Mouse (Mus musculus): ENCODE results near the gene Ccdc27. TPM values are rescaled to one million over a fixed set of nuclear protein-coding genes. Genes with fewer than 3 reads are reported as not detected.

Gene Ccdc27
- total and polyA plus RNA-seq, 3 experiments = not detected

DNA sequence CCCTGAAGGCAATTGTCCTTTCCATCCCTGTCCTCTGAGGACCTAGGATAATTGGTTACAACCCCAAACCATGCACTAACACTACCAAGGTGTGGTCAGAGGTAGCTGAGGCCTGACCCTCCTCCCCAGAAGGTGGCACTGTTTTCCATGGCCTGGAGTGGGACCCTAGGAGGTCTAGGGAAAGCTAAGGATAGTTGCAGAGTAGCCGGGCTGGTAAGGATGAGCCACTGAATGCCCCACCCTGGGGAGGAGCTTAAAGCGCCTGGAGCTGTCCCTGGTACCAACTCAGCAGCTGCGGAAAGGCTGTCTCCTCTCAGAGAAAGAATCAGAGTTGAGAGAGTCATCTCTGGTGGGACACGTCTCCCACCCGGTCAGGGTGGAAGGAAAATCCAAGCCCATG lies 28.4 kb upstream of the Ccdc27 start:
- peak; percentile 25 for DNase-seq (ENCODE audit: extremely low read depth)
- peak; percentile 38 for TF ChIP-seq SMC3 (IDR thresholded peaks at IDR 0.05; ENCODE audit: low read depth, low read length)
- TF ChIP-seq RCOR1 (conservative IDR thresholded peaks at IDR 0.05; ENCODE audit: low read depth, low read length) = no peak
- TF ChIP-seq CTCF (conservative IDR thresholded peaks at IDR 0.05 in 1 of 2, IDR thresholded peaks at IDR 0.05 in 1 of 2; ENCODE audit: low read depth in 2 of 2, low read length in 2 of 2) = peak in 1 of 2 experiments; percentile 51; a peak in 2 of 4 replicates
- peak; percentile 41 for TF ChIP-seq RAD21 (IDR thresholded peaks at IDR 0.05; ENCODE audit: low read depth, low read length)
- no peak for TF ChIP-seq IRF4 (IDR thresholded peaks at IDR 0.05; ENCODE audit: low read depth, low read length)
- no peak for TF ChIP-seq KAT2A (IDR thresholded peaks at IDR 0.05; ENCODE audit: insufficient replicate concordance, low read length)

GRCm38 (mm10) chr4:154064827-154065773 lies 22.6 kb upstream of the Ccdc27 start:
- Histone ChIP-seq H3K4me2 (ENCODE audit: insufficient read depth, low read depth, poor library complexity, severe bottlenecking) (no peak overlapping the region), H3K27me3 (replicated peaks) (no peaks in the 10 kb centered on the region), H3K27ac (ENCODE audit: insufficient read depth, low read depth) (no peak overlapping the region), H3K79me2 (replicated peaks; ENCODE audit: control insufficient read depth, extremely low read depth, insufficient read depth, poor library complexity, severe bottlenecking) (no peaks in the 10 kb centered on the region), H3K4me3 (replicated peaks in 1 of 3; ENCODE audit: low read depth in 2 of 3, low read length in 2 of 3, poor library complexity in 1 of 3) (no peak overlapping the region), H3K9ac (ENCODE audit: insufficient read depth, low read depth) (no peak overlapping the region), H3K9me3 (replicated peaks; ENCODE audit: low read length) (no peaks in the 10 kb centered on the region), H3K4me1 (ENCODE audit: control insufficient read depth in 1 of 2, insufficient read depth in 2 of 2) (no peaks in the 10 kb centered on the region), H3K36me3 (replicated peaks in 1 of 2; ENCODE audit: control insufficient read depth in 1 of 2, insufficient read depth in 1 of 2, low read length in 1 of 2) (peaks cover 85 to 89% of the 10 kb centered on the region in 2 experiments)
- in situ Hi-C loops (cut with MboI; ENCODE audit: low pct_ligation_motif_present, low pct_unique_long_range_greater_than_20kb, low sequenced_read_pairs) = loop anchor here (5.0 kb wide), 1 partner anchor 137 kb away; no protein-coding TSS in a partner anchor
- dilution Hi-C loops (cut with MboI; ENCODE audit: extremely low pct_ligation_motif_present, extremely low pct_unique_long_range_greater_than_20kb, low sequenced_read_pairs) = no loop called here
- DNase-seq (ENCODE audit: extremely low read depth) = peak; percentile 54
- TF ChIP-seq USF1 (IDR thresholded peaks at IDR 0.05; ENCODE audit: low read depth, low read length) (no peak), RAD21 (IDR thresholded peaks at IDR 0.05; ENCODE audit: low read depth, low read length) (peak; percentile 87), SMC3 (IDR thresholded peaks at IDR 0.05; ENCODE audit: low read depth, low read length) (peak; percentile 85), CTCF (conservative IDR thresholded peaks at IDR 0.05 in 1 of 2, IDR thresholded peaks at IDR 0.05 in 1 of 2; ENCODE audit: low read depth in 2 of 2, low read length in 2 of 2) (peak; percentile 51 to 88; a peak in 3 of 4 replicates), GABPA (IDR thresholded peaks at IDR 0.05; ENCODE audit: insufficient replicate concordance, low read depth, low read length) (no peak), SIN3A (IDR thresholded peaks at IDR 0.05; ENCODE audit: low read length) (0 out of 2 replicates have a peak, but pooled peaks have one; percentile 23), KAT2A (IDR thresholded peaks at IDR 0.05; ENCODE audit: insufficient replicate concordance, low read length) (no peak), ZC3H11A (IDR thresholded peaks at IDR 0.05; ENCODE audit: low read depth, low read length) (peak; percentile 28; the same call in 1 of the 2 replicates), NELFE (IDR thresholded peaks at IDR 0.05; ENCODE audit: low read depth, low read length) (peak; percentile 31; the same call in 1 of the 2 replicates), TCF12 (IDR thresholded peaks at IDR 0.05; ENCODE audit: low read depth, low read length) (no peak)

More for the DNA sequence above, 28.4 kb upstream of the Ccdc27 start:
- Histone ChIP-seq H3K79me2 (replicated peaks; ENCODE audit: control insufficient read depth, extremely low read depth, insufficient read depth, poor library complexity, severe bottlenecking) (no peaks in the 10 kb centered on the region), H3K36me3 (replicated peaks in 1 of 2; ENCODE audit: control insufficient read depth in 1 of 2, insufficient read depth in 1 of 2, low read length in 1 of 2) (peaks cover 59 to 86% of the 10 kb centered on the region in 2 experiments), H3K9ac (ENCODE audit: insufficient read depth, low read depth) (no peak overlapping the region), H3K4me3 (replicated peaks in 1 of 3; ENCODE audit: low read depth in 2 of 3, low read length in 2 of 3, poor library complexity in 1 of 3) (no peak overlapping the region), H3K4me1 (ENCODE audit: control insufficient read depth in 1 of 2, insufficient read depth in 2 of 2) (0 out of 4 replicates have a peak, but pooled peaks cover 0 to 3% of the 10 kb centered on the region in 2 experiments), H3K27me3 (replicated peaks) (no peaks in the 10 kb centered on the region), H3K9me3 (replicated peaks; ENCODE audit: low read length) (no peaks in the 10 kb centered on the region), H3K27ac (ENCODE audit: insufficient read depth, low read depth) (no peak overlapping the region), H3K4me2 (ENCODE audit: insufficient read depth, low read depth, poor library complexity, severe bottlenecking) (no peak overlapping the region)
- in situ Hi-C loops (cut with MboI; ENCODE audit: low pct_ligation_motif_present, low pct_unique_long_range_greater_than_20kb, low sequenced_read_pairs) = no loop called here
- dilution Hi-C loops (cut with MboI; ENCODE audit: extremely low pct_ligation_motif_present, extremely low pct_unique_long_range_greater_than_20kb, low sequenced_read_pairs) = no loop called here

Measured in CH12.LX (cell line).